Mouse (Mus musculus): Measurements from ENCODE around the gene P2rx3. TPM values are rescaled to one million over a fixed set of nuclear protein-coding genes. Genes with fewer than 3 reads are reported as not detected.
A peak's percentile ranks its signal among the peaks of the same experiment; 100 is the strongest.

Gene P2rx3
- total RNA-seq, 2 experiments from 2014 or later = 2.8 to 3.4 TPM

DNA sequence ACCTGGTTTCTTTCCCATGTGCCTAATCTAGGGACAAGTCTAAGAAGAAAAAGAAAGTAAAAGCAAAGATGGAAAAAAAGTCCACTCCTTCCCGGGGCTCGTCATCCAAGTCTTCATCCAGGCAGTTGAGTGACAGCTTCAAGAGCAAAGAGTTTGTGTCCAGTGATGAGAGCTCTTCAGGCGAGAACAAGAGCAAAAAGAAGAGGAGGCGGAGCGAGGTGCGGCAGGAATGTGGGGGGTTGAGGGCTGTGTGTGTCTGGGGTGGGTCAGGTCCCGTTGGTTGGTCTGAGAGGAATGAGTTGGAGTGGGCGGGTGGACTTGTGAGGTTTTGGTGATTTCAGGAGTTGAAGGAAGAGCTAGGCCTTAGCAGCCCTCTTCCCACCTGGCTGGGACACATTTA lies 9.0 kb upstream of the P2rx3 start:
- DNase-seq (ENCODE audit: low spot score in 2 of 2) = no peak

DNA sequence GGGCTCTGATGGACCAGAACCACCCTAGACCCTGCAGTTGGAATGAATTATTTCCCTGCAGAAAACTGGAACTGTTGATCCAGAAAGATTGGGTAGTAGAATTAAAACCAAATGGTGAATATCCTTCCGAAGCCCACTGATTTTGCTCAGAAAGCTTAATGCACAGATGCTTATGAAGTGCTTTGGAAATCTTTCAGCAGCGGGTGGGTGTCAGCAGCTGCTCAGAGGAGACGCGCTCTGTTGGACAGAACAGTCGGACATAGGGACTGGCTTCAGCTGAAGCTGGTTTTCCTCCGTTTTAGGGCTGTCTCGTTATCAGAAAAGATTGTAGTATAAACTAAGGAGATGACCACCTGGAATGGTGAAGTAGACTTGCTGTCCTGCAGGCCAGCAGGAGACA lies 6.4 kb upstream of the P2rx3 start:
- DNase-seq (ENCODE audit: low spot score in 2 of 2) = no peak

DNA sequence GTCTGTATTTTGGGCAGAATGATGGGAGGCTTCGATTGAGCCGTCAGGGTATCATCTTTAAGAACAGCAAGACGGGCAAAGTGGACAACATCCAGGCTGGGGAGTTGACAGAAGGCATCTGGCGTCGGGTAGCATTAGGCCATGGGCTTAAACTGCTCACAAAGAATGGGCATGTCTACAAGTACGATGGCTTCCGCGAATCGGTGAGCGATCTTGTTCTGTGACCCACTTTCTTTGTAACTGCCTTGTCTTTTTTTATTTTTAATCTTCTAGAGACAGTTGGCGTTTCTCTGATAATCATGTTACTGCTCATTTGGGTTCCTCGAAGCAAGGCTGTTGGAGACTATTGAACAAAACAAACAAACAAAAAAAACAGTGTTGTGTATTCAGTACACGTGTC lies 1.1 kb upstream of the P2rx3 start:
- DNase-seq (ENCODE audit: low spot score in 2 of 2) = no peak

DNA sequence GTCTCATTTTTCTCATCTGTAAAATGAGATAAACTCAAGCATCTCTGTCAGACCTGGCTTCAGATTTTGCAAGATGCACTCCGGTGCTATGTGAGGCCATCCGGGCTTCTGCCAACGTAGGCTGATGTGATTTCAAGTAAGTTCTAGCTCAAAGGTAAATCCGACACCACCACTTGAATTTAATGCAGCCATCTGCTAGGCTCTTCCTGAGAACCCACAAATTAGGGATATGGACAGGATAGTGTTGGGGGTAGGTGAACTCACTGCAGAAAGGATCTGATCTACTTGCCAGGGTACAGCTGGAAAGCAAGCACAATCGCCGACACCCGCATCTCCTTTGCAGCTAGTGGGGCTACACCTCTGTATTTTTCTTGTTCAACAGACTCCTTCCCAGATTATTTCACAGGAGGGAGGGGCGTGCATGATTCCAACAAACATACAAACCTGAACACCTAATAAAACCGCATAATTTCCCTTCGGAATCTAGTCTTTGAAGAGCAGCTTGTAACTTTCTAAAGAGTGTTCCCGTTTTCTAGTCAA lies 685 bp downstream of the P2rx3 start:
- DNase-seq (ENCODE audit: low spot score in 2 of 2) = no peak

DNA sequence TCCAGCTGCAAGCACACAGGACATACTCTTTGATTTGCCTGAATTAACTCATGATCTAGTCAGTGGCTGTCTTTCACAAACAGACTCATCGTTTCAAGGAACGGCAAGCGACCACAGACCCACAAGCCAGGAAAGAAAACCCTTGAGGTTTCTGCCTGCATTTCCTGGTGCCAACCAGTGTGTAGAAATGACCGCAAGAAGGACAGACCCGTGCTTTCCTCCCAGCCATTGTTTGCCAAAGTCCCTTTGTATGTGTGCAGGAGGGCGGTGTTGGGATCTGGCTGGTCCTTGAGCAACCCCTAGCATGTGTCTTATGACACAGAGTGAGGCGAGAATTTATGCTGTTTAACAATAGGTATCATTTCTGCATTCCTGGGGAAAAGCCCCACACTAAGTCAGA lies 3.1 kb downstream of the P2rx3 start:
- no peak for DNase-seq (ENCODE audit: low spot score in 2 of 2)

DNA sequence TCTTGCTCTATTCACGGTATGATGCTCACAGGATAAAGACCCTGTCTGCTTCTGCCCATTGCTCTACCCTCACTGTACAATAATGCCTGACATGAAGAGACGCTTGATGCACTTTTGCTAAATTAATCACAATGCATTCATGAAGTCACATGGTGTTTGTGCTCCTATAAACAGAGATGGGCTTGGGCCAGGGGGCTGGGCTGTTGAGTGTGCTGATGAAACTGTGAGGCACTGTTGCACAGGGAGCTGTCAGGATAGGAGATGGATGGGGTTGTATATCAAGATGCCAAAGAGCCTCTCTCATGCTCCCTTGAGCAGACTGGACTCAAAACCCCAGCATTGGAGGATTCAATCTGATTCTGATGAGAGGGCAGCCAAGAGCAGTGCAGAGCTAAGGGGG lies 4.1 kb downstream of the P2rx3 start:
- DNase-seq (ENCODE audit: low spot score in 2 of 2) = no peak

DNA sequence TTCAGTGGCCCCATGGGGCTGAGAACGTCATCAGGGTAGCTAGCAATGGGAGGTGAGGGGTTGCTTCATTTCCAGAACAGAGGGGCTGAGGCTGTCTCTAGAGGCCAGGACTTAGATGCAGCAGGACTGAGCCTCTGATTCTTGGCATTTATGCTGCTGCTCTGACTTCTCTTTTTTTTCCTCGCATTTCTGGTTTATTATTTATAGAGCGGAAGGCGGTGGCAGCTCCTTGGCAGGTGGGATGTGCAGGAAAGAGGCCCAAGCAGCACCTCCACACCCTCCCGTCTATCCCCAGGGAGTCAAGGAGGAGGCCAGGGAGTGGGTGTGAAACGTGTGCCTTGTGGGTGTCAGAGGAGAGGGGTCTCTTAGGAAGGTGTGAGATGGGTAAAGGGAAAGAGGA lies 6.3 kb downstream of the P2rx3 start:
- no peak for DNase-seq (ENCODE audit: low spot score in 2 of 2)

DNA sequence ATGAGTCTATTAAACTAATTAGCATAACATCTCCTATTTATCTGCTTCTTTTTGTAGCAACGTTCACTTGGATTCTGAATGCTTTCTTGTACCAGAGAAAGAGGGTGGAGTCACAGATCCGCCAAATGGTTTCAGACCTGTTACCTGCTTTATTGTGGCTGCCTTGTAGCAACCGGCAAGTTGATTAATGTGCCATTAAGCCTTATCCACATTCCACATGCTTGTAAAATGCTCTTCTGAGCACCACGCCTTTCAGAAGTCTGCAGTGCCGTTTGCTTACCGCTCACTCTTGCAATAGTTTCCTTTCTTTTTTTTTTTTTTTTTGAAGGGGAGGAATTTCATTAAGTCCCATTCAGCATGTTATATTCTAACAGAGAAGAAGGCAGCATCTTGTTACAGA lies 7.4 kb downstream of the P2rx3 start:
- DNase-seq (ENCODE audit: low spot score in 2 of 2) = no peak

DNA sequence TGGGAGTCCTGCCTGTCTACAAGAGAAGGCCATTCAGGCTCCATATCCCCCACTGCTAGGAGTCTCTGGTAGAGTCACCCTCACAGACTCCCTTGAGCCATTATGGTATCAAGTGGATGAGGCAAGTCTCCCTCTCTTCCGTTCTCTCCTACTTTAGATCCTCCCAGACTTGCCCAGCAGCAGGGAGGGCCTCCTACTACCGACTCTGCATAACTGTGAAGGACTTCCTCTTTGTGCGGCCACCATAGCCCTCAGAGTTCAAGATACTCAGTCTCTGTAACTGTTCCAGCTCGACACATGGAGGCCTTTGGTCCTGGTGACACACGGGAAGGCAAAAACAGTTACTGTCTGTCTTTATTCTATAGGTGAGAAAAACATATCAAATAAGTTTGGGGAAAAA lies 10.0 kb downstream of the P2rx3 start:
- no peak for DNase-seq (ENCODE audit: low spot score in 2 of 2)

DNA sequence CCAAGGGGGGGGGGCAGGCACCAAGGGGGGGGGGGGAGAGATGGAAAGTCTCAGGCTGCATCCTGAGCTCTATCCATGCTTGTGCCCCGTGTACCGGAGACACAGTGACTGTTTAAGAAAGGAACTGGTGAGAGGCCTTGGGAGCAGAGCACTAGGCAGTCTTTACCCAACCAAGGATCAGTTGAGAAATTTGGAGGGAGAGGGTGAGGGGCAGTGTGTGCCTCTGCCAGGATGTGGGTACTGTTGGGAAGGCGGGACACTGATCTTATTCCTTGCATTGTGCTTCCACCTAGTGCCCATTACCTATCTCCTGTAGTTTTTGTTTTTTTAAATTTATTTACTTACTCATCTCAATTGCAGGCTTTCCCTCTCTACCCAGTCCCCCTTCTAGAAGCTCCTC lies 11.1 kb downstream of the P2rx3 start:
- no peak for DNase-seq (ENCODE audit: low spot score in 2 of 2)

DNA sequence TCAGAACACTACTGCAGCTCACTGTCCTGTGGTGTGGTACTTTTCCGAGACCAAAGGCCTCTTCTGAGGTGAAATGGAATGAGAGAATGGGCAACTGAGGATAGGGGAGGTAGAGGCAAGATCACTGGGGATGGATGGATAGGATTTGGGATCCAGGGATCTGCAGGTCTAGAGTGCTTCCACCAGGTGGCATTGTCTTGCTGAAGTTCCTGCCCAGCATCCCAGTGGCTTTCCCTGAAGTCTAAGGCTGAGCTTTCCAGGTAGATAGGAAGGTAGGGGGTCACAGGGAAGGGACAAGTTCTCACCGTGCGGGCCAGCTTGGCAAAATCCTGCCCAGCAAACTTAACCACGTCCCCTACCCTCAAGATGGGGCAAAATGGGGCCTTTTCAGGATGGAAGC lies 15.2 kb downstream of the P2rx3 start:
- DNase-seq (ENCODE audit: low spot score in 2 of 2) = peak in 1 of 2 experiments; percentile 57

DNA sequence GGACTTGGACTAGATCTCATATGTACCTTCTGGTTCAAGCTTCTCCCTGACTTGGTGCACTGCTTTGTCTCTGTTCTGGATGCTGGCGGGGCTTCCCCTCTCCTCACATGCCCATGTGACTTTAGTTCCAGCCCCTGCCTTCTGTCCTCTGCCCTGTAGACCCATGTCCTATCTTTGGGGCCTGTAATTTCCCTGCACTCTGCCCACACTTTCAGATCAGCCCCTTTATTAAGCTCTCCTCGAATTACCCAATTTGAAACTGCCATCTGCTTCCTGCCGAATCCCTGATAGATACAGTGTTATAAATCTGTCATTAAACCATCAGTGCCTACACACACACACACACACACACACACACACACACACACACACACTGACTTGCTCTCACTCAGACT lies 22.7 kb downstream of the P2rx3 start:
- DNase-seq (ENCODE audit: low spot score in 2 of 2) = peak; percentile 56 to 72

DNA sequence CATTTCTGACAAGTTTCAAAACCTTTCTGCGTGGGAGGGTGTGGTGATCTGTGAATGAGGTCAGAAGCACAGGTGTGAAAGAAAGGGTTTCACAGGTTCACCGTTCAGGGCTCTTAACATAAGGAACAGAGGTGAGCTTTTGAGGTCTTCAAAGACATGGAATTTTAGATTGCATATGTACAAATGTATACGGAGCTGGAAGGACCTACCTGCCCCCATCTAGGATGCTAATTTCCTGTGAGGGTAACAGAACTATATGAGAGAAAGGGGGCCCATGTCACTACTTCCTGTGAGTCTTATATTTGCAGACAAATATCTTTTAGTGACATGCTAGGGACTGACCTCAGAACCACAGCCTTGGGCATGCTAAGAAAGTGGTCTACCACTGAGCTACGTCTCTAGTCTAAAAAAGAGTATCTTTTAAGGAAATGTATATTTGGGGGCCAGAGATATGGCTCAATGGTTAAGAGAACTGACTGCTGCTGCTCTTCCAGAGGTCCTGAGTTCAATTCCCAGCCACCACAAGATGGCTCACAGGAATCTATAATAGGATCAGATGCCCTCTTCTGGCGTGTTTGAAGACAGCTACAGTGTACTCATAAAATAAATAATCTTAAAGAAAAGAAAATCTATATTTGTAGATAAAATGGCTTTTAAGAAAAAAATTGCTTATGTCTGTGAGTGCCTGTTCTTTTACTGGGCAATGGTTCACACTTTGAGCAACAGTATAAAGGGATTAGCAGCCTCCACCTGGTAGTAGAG lies 23.3 kb downstream of the P2rx3 start:
- DNase-seq (ENCODE audit: low spot score in 2 of 2) = no peak

DNA sequence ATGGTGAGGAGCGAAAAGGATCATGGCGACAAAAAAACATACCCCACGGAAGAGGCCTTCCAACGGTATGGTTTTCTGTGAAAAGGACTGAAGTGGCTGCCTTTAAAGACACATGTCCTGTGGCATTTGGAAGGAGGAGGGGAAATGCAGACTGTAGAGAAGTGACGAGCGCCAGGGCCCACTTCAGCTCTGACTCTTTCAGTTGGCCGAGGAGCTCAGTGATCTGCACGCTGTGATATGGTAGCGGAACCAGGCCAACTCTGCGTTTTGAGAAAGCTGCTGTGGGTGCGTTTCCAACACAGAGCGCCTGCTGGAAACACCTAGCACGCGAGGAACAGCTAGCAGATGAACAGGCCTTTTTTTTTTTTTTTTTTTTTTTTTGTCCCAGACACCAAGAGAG lies 24.6 kb downstream of the P2rx3 start:
- peak in 1 of 2 experiments; percentile 50 for DNase-seq (ENCODE audit: low spot score in 2 of 2)

DNA sequence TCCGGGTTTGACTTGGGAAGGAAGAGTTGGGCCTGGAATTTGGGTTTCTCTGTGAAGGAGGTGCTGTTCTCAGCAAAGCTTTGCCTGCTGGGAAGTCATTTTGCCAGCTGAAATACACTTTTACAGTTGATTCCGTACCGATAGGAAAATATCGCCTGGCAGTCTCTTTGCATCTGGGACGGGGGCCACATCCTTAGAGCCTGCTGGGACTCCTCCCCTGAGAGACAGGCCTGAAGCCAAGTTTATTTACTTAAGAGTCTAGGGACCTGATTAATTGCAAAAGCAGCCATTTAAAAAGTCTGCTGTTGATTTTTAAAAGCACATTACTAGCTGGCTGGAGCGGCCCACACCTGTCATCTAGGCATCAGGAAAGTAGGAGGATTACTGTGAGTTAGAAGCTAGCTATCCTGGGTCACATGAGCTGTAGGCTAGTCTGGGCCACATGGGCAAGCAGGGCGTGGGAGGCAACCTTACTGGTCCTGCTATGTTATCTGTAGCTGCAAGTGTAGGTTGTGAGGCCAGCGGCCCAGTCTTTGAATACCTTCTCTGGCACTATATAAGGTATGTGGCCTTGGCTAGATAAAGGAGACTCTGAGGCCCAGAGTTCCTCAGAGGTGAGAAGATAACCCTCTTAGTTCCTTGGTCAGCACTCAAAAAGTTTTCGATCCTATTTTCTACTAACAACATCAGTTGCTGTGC lies 25.2 kb downstream of the P2rx3 start:
- DNase-seq (ENCODE audit: low spot score in 2 of 2) = no peak

DNA sequence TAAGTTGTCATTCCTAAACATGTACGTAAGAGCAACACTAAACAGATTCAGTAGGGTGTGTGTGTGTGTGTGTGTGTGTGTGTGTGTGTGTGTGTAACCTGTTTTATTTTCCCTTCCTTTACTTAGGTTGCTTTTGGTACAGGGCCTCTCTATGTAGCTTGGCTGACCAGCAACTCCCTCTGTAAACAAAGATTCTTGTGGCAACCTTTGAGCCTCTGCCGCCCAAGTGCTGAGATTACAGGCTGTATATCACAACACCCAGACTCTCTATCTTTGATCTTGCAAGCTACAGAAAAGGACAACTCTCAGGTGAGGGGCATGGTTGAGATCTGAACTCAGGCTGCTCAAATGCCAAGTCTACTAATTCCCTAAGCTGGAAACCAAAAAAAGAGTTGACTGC lies 28.1 kb downstream of the P2rx3 start:
- DNase-seq (ENCODE audit: low spot score in 2 of 2) = no peak

DNA sequence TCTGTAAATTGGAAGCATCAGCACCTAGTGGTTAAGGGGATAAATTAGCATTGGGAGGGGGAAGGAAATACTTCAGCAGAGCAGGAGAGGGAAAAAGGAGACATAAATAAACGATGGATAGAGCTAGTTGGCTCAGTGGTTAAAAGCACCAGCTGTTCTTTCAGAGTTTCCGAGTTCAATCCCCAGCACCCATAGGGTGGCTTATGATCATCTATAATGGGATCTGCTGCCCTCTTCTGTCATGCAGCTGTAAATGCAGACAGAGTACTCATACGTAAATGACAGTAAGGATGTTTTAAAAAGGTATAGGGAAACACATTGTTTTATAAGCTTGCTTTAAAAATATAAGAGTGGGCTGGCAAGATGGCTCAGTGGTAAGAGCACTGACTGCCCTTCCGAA lies 29.5 kb downstream of the P2rx3 start:
- DNase-seq (ENCODE audit: low spot score in 2 of 2) = no peak

DNA sequence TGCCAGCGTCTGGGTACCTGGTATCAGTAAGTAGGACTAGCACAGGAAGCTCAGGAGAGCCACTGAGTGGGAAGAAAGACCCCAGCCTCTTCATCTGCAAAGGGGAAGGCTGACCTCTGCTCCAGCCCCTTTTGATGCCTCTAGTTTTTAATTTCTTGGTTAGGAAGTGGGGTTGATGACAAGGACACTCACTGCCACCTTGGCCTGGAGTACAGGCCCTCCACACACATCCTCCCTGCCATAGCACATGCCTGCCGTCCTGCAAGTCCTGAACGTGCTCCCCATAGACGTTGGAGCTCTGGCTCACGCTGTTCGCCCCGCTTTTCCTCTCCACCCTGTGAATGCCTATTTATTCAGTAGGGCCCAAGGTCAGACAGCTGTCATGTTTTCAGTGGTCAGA lies 30.7 kb downstream of the P2rx3 start:
- DNase-seq (ENCODE audit: low spot score in 2 of 2) = no peak

DNA sequence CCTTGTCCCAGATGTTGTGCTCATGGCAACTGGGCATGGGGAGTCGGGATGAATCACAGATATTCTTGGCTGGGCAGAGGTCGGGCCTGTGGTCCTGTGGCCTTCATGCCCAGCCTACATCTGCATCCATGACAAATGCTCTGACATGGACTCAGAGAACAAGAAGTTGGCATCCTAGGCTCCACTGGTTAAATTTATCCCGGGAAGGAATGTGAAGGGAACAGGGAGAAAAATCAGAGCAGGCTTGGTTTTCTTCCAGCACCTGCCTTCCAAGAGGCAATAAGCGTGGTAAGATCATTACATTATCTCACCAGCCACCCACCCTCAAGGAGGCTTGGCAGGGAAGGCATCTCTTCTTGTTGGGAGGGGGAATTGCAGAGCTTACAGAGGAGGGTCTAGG lies 32.9 kb downstream of the P2rx3 start:
- DNase-seq (ENCODE audit: low spot score in 2 of 2) = peak in 1 of 2 experiments; percentile 29

DNA sequence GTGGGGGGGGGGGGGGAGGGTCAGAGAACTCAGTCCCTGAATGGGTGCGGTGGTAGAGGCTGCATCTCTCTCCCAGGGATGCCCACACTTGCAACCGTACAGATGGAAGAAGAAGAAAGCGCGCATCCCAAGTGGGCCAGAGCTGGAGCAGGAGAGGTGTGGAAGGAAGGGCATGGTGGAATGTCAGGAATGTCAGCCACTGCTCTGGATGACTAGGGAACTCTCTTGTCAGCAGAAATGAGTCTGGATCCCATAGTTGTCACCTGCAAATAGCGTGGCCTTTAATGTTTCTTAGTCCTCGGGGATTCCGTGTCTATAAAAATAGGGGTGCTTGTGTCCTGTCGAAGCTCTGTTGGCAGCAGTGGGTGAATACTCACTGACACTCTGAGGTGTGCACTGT lies 34.7 kb downstream of the P2rx3 start:
- no peak for DNase-seq (ENCODE audit: low spot score in 2 of 2)

DNA sequence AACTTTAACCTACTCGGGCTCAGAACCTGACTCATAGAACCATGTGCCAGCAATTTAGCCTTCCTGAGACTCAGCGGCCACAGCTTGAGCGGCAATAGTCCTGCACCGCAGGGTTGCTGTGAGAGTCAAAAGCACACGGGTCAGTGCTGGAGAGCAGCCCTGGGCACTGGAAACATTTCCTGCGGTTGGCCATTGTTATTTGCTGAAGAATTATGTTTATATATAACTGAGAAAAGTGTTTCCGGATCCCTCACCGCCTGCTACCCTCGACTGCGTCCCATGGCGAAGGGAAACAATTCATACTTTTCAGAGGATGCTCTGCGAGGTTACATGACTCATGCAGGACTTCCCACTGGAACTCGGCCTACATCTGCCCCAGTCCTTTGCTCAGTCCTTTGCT lies 35.8 kb downstream of the P2rx3 start:
- DNase-seq (ENCODE audit: low spot score in 2 of 2) = no peak

DNA sequence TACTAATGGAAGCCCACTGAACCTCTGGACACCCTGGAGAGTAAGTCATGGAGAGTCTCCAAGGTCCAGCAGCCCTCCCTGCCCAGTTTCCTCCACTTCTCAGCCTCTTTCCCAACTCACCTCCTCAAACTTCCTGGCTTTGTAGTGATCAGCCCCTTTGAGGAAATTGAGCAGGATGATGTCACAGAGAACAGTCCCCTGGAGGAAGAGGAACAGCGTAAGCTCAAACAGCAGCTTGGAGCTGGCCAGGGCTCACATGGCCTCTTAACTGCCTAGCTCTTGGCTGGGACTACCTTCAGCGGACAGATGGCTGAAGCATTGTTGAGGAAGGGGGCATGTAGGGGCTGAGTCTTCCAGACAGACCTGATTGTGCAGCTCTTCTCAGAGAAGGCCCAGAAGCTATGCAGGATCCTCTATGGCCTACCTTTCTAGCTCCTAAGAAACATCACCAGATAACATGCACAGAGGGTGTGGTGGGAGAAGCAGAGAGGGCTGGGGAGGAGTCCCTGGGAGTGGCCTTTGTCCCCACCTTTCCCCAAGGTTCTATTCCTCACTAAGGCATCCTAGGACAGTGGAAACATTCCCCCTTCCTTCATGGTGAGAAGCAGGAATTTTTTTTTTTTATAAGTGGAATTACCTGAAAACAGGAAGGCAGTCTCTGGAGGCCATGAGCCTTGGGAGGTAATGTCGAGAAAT lies 37.6 kb downstream of the P2rx3 start:
- no peak for DNase-seq (ENCODE audit: low spot score in 2 of 2)
